Mouse (Mus musculus): Measurements from ENCODE around the gene Gins2. TPM values are rescaled to one million over a fixed set of nuclear protein-coding genes. Genes with fewer than 3 reads are reported as not detected.

The Gins2 gene
- total and polyA plus RNA-seq, 3 experiments = 39.6 to 150 (median 49.3) TPM

DNA sequence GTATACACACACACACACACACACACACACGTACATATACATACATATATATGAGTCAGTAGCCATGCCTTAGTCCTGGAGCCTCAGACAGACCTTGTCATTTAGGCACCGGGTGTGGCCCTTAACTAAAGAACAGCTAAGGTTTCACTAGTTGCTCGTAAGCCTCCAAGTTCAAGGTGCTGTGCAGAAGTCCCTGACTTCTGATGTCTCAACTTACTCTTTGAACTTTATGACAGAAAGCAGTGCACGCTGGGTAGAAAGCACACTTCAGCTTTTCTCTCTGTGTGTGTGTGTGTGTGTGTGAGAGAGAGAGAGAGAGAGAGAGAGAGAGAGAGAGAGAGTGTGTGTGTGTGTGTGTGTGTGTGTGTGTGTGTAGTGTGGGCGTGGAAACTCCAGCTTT, 44.9 kb downstream of the Gins2 start (continued):
- no peak for TF ChIP-seq EP300 (IDR thresholded peaks at IDR 0.05; ENCODE audit: low read depth in 1 of 2, low read length in 2 of 2)

DNA sequence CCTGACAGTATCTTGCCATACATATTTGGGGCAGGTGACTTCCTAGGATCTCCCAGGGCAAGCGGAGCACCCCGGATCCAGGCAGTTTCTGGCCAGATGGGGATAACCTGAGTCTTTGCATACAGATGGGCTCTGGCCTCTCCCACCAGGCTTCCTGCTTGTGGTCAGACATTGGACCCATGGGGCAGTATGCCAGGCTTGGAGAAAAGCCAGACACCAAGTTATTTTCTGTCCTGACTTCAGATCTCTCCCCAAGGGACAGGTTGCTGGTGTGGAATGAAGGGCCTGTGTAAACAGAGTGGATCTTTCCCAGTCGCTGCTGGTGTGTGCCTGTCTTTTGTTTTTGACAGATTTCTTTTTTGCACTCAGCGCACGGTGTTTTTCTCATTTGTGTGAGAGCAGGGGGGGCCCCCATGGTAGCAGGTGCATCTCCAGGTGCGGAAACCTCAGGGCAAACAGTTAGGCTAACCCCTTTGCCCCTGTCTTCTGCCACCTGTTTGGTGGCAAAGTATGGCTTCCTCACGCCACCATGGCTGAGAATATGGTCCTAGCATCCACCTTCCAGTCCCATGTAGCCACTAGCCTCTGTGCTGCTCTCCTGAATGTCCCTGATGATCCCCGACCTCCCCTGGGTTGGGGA, 45.6 kb downstream of the Gins2 start:
- Histone ChIP-seq H3K9me3 (replicated peaks; ENCODE audit: insufficient read depth, low read length) (no peaks in the 10 kb centered on the region), H3K79me2 (ENCODE audit: control insufficient read depth, insufficient read depth, low read length, poor library complexity) (peaks cover 99% of the 10 kb centered on the region), H3K36me3 (ENCODE audit: control insufficient read depth in 1 of 2, insufficient read depth in 2 of 2, low read length in 2 of 2) (peaks cover 5 to 39% of the 10 kb centered on the region in 2 experiments; a peak in 3 of 4 replicates), H3K27me3 (ENCODE audit: control insufficient read depth in 1 of 2, insufficient read depth in 2 of 2, low read length in 2 of 2) (no peaks in the 10 kb centered on the region), H3K27ac (ENCODE audit: control insufficient read depth, low read depth, low read length) (no peak overlapping the region), H3K9ac (ENCODE audit: control insufficient read depth, low read depth, low read length, poor library complexity, severe bottlenecking) (no peak overlapping the region), H3K4me3 (ENCODE audit: control insufficient read depth in 1 of 2, insufficient read depth in 1 of 2, low read depth in 2 of 2, low read length in 2 of 2) (no peak overlapping the region), H3K4me1 (ENCODE audit: control insufficient read depth in 1 of 2, insufficient read depth in 2 of 2, low read length in 2 of 2) (peaks cover 12 to 42% of the 10 kb centered on the region in 2 experiments)
- no peak for DNase-seq (ENCODE audit: low read depth, low spot score)
- no peak for TF ChIP-seq CHD2 (IDR thresholded peaks at IDR 0.05; ENCODE audit: low read length)
- TF ChIP-seq RCOR1 (IDR thresholded peaks at IDR 0.05; ENCODE audit: low read depth, low read length) = no peak
- TF ChIP-seq JUND (IDR thresholded peaks at IDR 0.05; ENCODE audit: low read depth, low read length) = no peak
- no peak for TF ChIP-seq ZNF384 (IDR thresholded peaks at IDR 0.05; ENCODE audit: low read depth, low read length)
- no peak for TF ChIP-seq CTCF (IDR thresholded peaks at IDR 0.05 in 2 of 3, conservative IDR thresholded peaks at IDR 0.05 in 1 of 3; ENCODE audit: control insufficient read depth in 1 of 3, insufficient read depth in 1 of 3, low read depth in 2 of 3, low read length in 3 of 3, poor library complexity in 1 of 3, severe bottlenecking in 1 of 3)
- TF ChIP-seq TAL1 (IDR thresholded peaks at IDR 0.05; ENCODE audit: low read length) = no peak
- no peak for TF ChIP-seq MXI1 (IDR thresholded peaks at IDR 0.05; ENCODE audit: low read depth, low read length)

DNA sequence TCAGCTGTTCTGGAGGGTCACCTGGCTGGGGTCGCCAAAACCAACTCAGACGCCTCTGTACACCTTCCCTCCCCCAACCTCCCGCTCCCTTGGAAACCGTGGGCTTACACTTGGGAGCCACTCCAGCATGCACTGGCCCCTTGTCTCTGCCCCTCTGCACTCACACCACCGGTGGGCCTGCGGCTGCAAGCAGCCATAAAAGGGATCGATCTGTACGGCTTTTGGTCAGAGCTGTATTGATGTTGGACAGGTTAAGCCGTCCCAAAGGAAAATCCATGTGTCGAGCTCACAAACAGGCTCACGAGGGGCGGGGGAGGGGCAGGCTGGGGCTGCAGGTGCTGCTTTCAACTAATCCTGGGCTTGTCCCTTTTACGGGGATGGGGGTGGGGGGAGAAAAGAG, 46.1 kb downstream of the Gins2 start:
- H3K36me3 ChIP-seq (ENCODE audit: control insufficient read depth in 1 of 2, insufficient read depth in 2 of 2, low read length in 2 of 2) = peaks cover 5 to 39% of the 10 kb centered on the region in 2 experiments; a peak in 3 of 4 replicates
- TF ChIP-seq MAX (IDR thresholded peaks at IDR 0.05; ENCODE audit: low read length) (no peak), USF1 (IDR thresholded peaks at IDR 0.05; ENCODE audit: low read depth, low read length) (no peak), TCF12 (IDR thresholded peaks at IDR 0.05; ENCODE audit: low read depth, low read length) (no peak), USF2 (IDR thresholded peaks at IDR 0.05; ENCODE audit: borderline replicate concordance in 1 of 2, insufficient read depth in 1 of 2, low read depth in 1 of 2, low read length in 2 of 2) (no peak), E2F4 (IDR thresholded peaks at IDR 0.05; ENCODE audit: borderline replicate concordance, low read depth, low read length) (no peak), SMC3 (IDR thresholded peaks at IDR 0.05; ENCODE audit: low read depth, low read length) (no peak), HCFC1 (IDR thresholded peaks at IDR 0.05; ENCODE audit: low read depth, low read length) (no peak), TAL1 (IDR thresholded peaks at IDR 0.05; ENCODE audit: low read length) (no peak), NRF1 (IDR thresholded peaks at IDR 0.05; ENCODE audit: insufficient read depth, low read depth, low read length, poor library complexity, severe bottlenecking) (no peak), RAD21 (IDR thresholded peaks at IDR 0.05; ENCODE audit: low read depth, low read length) (no peak)
- H3K27me3 ChIP-seq (ENCODE audit: control insufficient read depth in 1 of 2, insufficient read depth in 2 of 2, low read length in 2 of 2) = no peaks in the 10 kb centered on the region
- H3K4me3 ChIP-seq (ENCODE audit: control insufficient read depth in 1 of 2, insufficient read depth in 1 of 2, low read depth in 2 of 2, low read length in 2 of 2) = no peak overlapping the region
- H3K9me3 ChIP-seq (replicated peaks; ENCODE audit: insufficient read depth, low read length) = no peaks in the 10 kb centered on the region
- H3K4me1 ChIP-seq (ENCODE audit: control insufficient read depth in 1 of 2, insufficient read depth in 2 of 2, low read length in 2 of 2) = peaks cover 12 to 42% of the 10 kb centered on the region in 2 experiments
- no peak overlapping the region for H3K9ac ChIP-seq (ENCODE audit: control insufficient read depth, low read depth, low read length, poor library complexity, severe bottlenecking)
- DNase-seq (ENCODE audit: low read depth, low spot score) = no peak
- H3K79me2 ChIP-seq (ENCODE audit: control insufficient read depth, insufficient read depth, low read length, poor library complexity) = peaks cover 99% of the 10 kb centered on the region
- H3K27ac ChIP-seq (ENCODE audit: control insufficient read depth, low read depth, low read length) = no peak overlapping the region
